Mouse (Mus musculus) intestine, embryonic 14.5 days (tissue): ENCODE measurements at regions not wholly inside any gene's neighbourhood (a gene's known extent, or its start where the extent isn't known, plus 50 kb on each side); places are given as distances from the start of the nearest gene placed in this dataset.

Experiments
- ATAC-seq: fragments of 200-750 bp; cut with Nextera tagmentation; replicated peaks from 2 replicates; pipeline ENCODE4 v1.8.0; 2017; ENCODE audit warnings: low read depth, moderate number of reproducible peaks, moderate TSS enrichment, moderate library complexity; ENCODE audit not compliant: low FRiP score, low TSS enrichment
- DNase-seq: peaks from one replicate; pipeline ENCODE4 v3.0.0-alpha.2; 2018; ENCODE audit warnings: low spot score
- H3K27ac ChIP-seq: fragments of 300-500 bp; sonication (generic); 2 replicates; pipeline ENCODE4 v1.5.1; 2014; ENCODE audit warnings: low read depth, mild to moderate bottlenecking, control low read depth
- H3K27me3 ChIP-seq: fragments of 300-500 bp; sonication (generic); replicated peaks from 2 replicates; pipeline ENCODE4 v1.6.1; 2014; ENCODE audit warnings: low read length, control low read depth; ENCODE audit not compliant: control insufficient read depth, insufficient read depth
- H3K36me3 ChIP-seq: fragments of 300-500 bp; sonication (generic); 2 replicates; pipeline ENCODE4 v1.6.1; 2014; ENCODE audit warnings: low read length, control low read depth; ENCODE audit not compliant: control insufficient read depth, insufficient read depth
- H3K4me1 ChIP-seq: fragments of 300-500 bp; sonication (generic); replicated peaks from 2 replicates; pipeline ENCODE4 v1.6.1; 2014; ENCODE audit warnings: low read length, control low read depth, mixed read lengths; ENCODE audit not compliant: control insufficient read depth, insufficient read depth
- H3K4me2 ChIP-seq: fragments of 300-500 bp; sonication (generic); 2 replicates; pipeline ENCODE4 v1.6.1; 2014; ENCODE audit warnings: low read length
- H3K4me3 ChIP-seq: fragments of 300-500 bp; sonication (generic); 2 replicates; pipeline ENCODE4 v1.5.1; 2014; ENCODE audit warnings: low read depth, low read length, control low read depth, mixed read lengths
- H3K9ac ChIP-seq: fragments of 300-500 bp; sonication (generic); 2 replicates; pipeline ENCODE4 v1.6.1; 2014; ENCODE audit warnings: mild to moderate bottlenecking, low read length
- H3K9me3 ChIP-seq: fragments of 300-500 bp; sonication (generic); 2 replicates; pipeline ENCODE4 v1.6.1; 2016; ENCODE audit warnings: low read length, control low read depth; ENCODE audit not compliant: control insufficient read depth
- WGBS: fragments of 180-500 bp; shearing (Covaris S2); extraction: QIAGEN DNeasy Blood & Tissue Kit; methylation state at CpG from one replicate; pipeline ENCODE4 v1.1.7; 2014; 5-methylcytosine and 5-hydroxymethylcytosine counted together

- ATAC-seq (no peak), DNase-seq (no peak)
- H3K4me3 ChIP-seq: no peak overlapping the region
- 33% methylated on average over 5 of the region's 5 CpGs for WGBS
- no peaks in the 10 kb centered on the region for H3K9me3 ChIP-seq
- no peak overlapping the region for H3K27ac ChIP-seq
- peaks cover 4% of the 10 kb centered on the region; the same call in 1 of the 2 replicates for H3K4me1 ChIP-seq
- no peaks in the 10 kb centered on the region for H3K27me3 ChIP-seq
- H3K9ac ChIP-seq: no peak overlapping the region
- H3K36me3 ChIP-seq: no peaks in the 10 kb centered on the region
- no peak overlapping the region for H3K4me2 ChIP-seq
Observed at GRCm38 (mm10) chr2:116985549-116985948, 107.1 kb downstream of the Tmco5 start.

GRCm38 (mm10) chr2:116988953-116989674 is 110.6 kb downstream of the Tmco5 start:
- Histone ChIP-seq H3K27ac (no peak overlapping the region), H3K27me3 (no peaks in the 10 kb centered on the region), H3K9ac (no peak overlapping the region), H3K4me2 (no peak overlapping the region), H3K4me3 (no peak overlapping the region), H3K4me1 (no peaks in the 10 kb centered on the region), H3K36me3 (no peaks in the 10 kb centered on the region), H3K9me3 (no peaks in the 10 kb centered on the region)
- WGBS: 87% methylated on average over 8 of the region's 8 CpGs
- ATAC-seq (no peak), DNase-seq (no peak)

- H3K9me3 ChIP-seq: no peaks in the 10 kb centered on the region
- H3K4me1 ChIP-seq: no peaks in the 10 kb centered on the region
- H3K9ac ChIP-seq: no peak overlapping the region
- no peak overlapping the region for H3K27ac ChIP-seq
- H3K27me3 ChIP-seq: no peaks in the 10 kb centered on the region
- no peak overlapping the region for H3K4me3 ChIP-seq
- no peak overlapping the region for H3K4me2 ChIP-seq
- H3K36me3 ChIP-seq: no peaks in the 10 kb centered on the region
- DNase-seq (no peak), ATAC-seq (no peak)
- 84% methylated on average over 1 of the region's 1 CpGs for WGBS
Observed at GRCm38 (mm10) chr2:116990106-116990505, 111.6 kb downstream of the Tmco5 start.

DNA sequence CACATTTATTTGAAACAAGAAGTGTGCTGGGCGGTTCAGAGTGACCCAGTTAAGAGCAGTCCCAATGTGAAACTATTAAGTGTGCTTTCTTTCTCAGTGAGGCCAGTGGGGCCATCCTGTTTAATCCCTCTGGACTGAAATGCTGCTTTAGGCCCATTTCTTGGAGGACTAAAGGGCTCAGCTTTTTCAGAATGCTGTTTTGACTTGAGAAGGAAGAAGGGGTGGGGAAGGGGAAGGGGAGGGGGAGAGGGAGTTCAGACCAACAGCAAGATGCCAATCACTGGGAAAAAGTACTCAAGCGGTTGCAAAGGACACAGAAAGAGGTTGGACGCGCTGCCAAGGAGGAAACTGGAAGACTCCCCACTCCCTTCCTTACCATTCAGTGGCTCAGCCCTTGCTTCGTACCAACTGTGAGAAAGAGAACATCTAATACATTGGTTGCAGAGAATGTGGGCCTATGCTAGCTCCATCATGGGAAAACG is 113.1 kb downstream of the Tmco5 start:
- Histone ChIP-seq H3K4me2 (no peak overlapping the region), H3K9me3 (no peaks in the 10 kb centered on the region), H3K9ac (no peak overlapping the region), H3K27me3 (no peaks in the 10 kb centered on the region), H3K4me1 (no peaks in the 10 kb centered on the region), H3K4me3 (no peak overlapping the region), H3K27ac (no peak overlapping the region), H3K36me3 (no peaks in the 10 kb centered on the region)
- DNase-seq (no peak), ATAC-seq (no peak)
- WGBS: 78% methylated on average over 6 of the region's 6 CpGs

DNA sequence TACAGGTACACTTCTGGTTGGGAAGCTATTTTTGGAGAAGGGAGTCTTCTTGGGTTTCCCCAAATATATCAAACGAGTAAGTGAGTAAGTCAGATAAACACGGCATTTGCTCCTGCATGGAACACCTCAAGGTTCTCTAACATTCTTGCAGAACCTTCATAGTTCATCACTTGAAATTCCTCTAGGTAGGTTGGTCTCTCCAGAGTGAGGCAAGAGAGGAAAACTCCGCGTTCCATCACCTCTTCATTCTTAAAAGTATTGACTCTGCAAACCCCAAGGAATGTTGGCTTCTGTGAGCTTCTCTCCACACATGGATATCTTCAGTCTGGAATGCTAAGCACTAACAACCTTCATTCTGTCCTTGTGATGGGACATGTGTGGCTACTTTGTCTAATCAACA is 115.2 kb downstream of the Tmco5 start:
- ATAC-seq: no peak

DNA sequence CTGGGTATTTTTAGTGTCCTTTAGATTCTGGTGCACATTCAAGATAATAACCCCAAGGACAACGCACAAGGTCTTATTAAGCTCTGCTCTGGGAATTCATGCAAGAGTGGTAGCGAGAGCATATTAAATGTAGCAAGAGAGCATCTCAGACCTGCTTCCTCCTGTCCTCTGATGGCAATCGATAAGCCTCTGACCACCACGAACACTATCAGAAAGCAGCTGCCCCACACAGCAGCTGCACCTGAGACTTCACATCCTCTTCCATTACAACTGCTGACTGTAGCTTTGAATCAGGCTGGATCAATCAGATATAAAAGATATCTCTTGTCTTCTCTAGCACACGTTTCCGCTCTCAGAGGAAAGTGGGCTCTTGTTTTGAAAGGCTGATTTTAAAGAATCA is 117.8 kb downstream of the Tmco5 start:
- Histone ChIP-seq H3K4me1 (no peaks in the 10 kb centered on the region), H3K27ac (no peak overlapping the region), H3K27me3 (no peaks in the 10 kb centered on the region), H3K9me3 (no peaks in the 10 kb centered on the region), H3K4me3 (no peak overlapping the region), H3K4me2 (no peak overlapping the region), H3K9ac (no peak overlapping the region), H3K36me3 (no peaks in the 10 kb centered on the region)
- DNase-seq (no peak), ATAC-seq (no peak)
- 85% methylated on average over 6 of the region's 6 CpGs for WGBS

More for the DNA sequence above, 115.2 kb downstream of the Tmco5 start:
- no peak overlapping the region for H3K4me3 ChIP-seq
- DNase-seq: no peak
- H3K27ac ChIP-seq: no peak overlapping the region
- H3K36me3 ChIP-seq: no peaks in the 10 kb centered on the region
- H3K4me1 ChIP-seq: no peaks in the 10 kb centered on the region
- WGBS: 85% methylated on average over 4 of the region's 4 CpGs
- H3K4me2 ChIP-seq: no peak overlapping the region
- H3K9ac ChIP-seq: no peak overlapping the region
- H3K9me3 ChIP-seq: no peaks in the 10 kb centered on the region
- no peaks in the 10 kb centered on the region for H3K27me3 ChIP-seq

GRCm38 (mm10) chr2:116998822-116999221 is 120.3 kb downstream of the Tmco5 start:
- H3K4me1 ChIP-seq: no peaks in the 10 kb centered on the region
- no peak overlapping the region for H3K27ac ChIP-seq
- ATAC-seq (no peak), DNase-seq (no peak)
- H3K36me3 ChIP-seq: no peaks in the 10 kb centered on the region
- 52% methylated on average over 1 of the region's 1 CpGs for WGBS
- H3K9me3 ChIP-seq: no peaks in the 10 kb centered on the region
- no peak overlapping the region for H3K4me3 ChIP-seq
- no peak overlapping the region for H3K9ac ChIP-seq
- H3K4me2 ChIP-seq: no peak overlapping the region
- H3K27me3 ChIP-seq: no peaks in the 10 kb centered on the region

DNA sequence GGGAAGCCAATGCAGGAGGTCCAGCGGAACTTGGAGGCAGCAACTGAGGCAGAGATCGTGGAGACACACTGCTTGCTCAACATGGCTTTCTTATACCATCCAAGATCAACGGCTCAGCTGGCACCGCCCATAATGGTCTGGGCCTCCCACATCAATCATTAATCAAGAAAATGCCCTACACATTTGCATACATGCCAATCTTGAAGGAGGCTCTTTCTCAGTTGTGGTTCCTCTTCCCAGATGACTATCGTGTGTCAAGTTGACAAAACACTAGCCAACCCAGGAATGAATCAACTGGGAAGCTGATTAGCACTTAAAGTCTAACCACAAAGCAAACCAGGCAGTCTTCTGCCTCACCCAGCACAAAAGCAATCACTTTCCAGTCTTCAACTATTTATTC is 121.1 kb downstream of the Tmco5 start:
- no peaks in the 10 kb centered on the region for H3K9me3 ChIP-seq
- H3K4me3 ChIP-seq: no peak overlapping the region
- WGBS: 76% methylated on average over 5 of the region's 5 CpGs
- no peak for DNase-seq
- no peaks in the 10 kb centered on the region for H3K4me1 ChIP-seq
- no peak overlapping the region for H3K9ac ChIP-seq
- ATAC-seq: no peak
- H3K36me3 ChIP-seq: no peaks in the 10 kb centered on the region
- no peaks in the 10 kb centered on the region for H3K27me3 ChIP-seq
- H3K27ac ChIP-seq: no peak overlapping the region
- no peak overlapping the region for H3K4me2 ChIP-seq

DNA sequence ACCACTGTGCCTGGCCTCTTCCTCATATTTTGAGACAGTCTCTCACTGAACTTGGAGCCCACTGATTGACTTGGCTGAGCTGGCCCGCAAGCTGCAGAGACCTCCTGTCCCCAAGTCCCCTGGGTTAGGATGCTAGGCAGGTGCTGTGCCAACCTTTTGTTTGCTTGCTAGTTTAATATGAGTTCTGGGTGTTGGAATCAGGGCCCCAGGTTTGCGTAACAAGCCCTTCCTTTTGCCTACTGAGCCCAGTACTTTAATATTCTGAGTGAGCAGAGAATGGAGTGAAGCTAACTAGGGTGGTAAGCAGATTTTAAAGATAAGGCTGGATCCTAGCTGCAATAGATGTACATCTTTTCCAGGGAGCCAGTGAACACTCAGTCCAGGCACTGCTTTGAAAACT is 117.2 kb upstream of the Spred1 start:
- no peaks in the 10 kb centered on the region for H3K27me3 ChIP-seq
- no peaks in the 10 kb centered on the region for H3K9me3 ChIP-seq
- H3K4me3 ChIP-seq: no peak overlapping the region
- ATAC-seq (no peak), DNase-seq (no peak)
- no peaks in the 10 kb centered on the region for H3K4me1 ChIP-seq
- H3K9ac ChIP-seq: no peak overlapping the region
- H3K27ac ChIP-seq: no peak overlapping the region
- WGBS: 89% methylated on average over 2 of the region's 2 CpGs
- no peaks in the 10 kb centered on the region for H3K36me3 ChIP-seq
- no peak overlapping the region for H3K4me2 ChIP-seq
